Mouse (Mus musculus) CH12.LX (cell line): ENCODE measurements around the gene Dusp19. TPM values are rescaled to one million over a fixed set of nuclear protein-coding genes. Genes with fewer than 3 reads are reported as not detected.

Experiments
- DNase-seq: peaks from one replicate; pipeline ENCODE4 v3.0.0-alpha.2; 2013; ENCODE audit errors: extremely low read depth
- H3K27ac ChIP-seq: 2 replicates; pipeline ENCODE4 v1.5.1; 2012; ENCODE audit warnings: low read depth, mild to moderate bottlenecking, control low read depth, moderate library complexity; ENCODE audit not compliant: insufficient read depth
- H3K27me3 ChIP-seq: replicated peaks from 2 replicates; pipeline ENCODE3; 2012; ENCODE audit warnings: inconsistent platforms
- H3K36me3 ChIP-seq, 2 experiments: replicated peaks in 1 of 2; 2 replicates each; pipeline versions ENCODE3 to v1.6.1; 2012; ENCODE audit warnings: inconsistent platforms in 1 of 2, low read length in 1 of 2, mild to moderate bottlenecking in 1 of 2, mixed read lengths in 1 of 2, moderate library complexity in 1 of 2; ENCODE audit not compliant: control insufficient read depth in 1 of 2, insufficient read depth in 1 of 2
- H3K4me1 ChIP-seq, 2 experiments: 2 replicates each; pipeline ENCODE4 v1.6.1; 2012; ENCODE audit warnings: inconsistent platforms in 1 of 2, moderate library complexity in 1 of 2; ENCODE audit not compliant: insufficient read depth in 2 of 2, control insufficient read depth in 1 of 2
- H3K4me2 ChIP-seq: 2 replicates; pipeline ENCODE4 v1.6.1; 2012; ENCODE audit warnings: low read depth, mild to moderate bottlenecking, control low read depth; ENCODE audit not compliant: poor library complexity, insufficient read depth, severe bottlenecking
- H3K4me3 ChIP-seq, 3 experiments: fragments of 150-350 bp in 1 of 3; sonication (generic) in 1 of 3; replicated peaks in 1 of 3; 2 replicates each; pipeline versions ENCODE3 to v1.5.1; 2011 to 2012; ENCODE audit warnings: low read depth in 2 of 3, low read length in 2 of 3, mild to moderate bottlenecking in 2 of 3, moderate library complexity in 2 of 3, control low read depth in 1 of 3, improper control_type of control experiment in 1 of 3, inconsistent platforms in 1 of 3, mixed read lengths in 1 of 3; ENCODE audit not compliant: poor library complexity in 1 of 3
- H3K79me2 ChIP-seq: replicated peaks from 2 replicates; pipeline ENCODE4 v1.6.1; 2012; ENCODE audit warnings: mild to moderate bottlenecking, moderate library complexity; ENCODE audit not compliant: control insufficient read depth, poor library complexity, insufficient read depth, severe bottlenecking; ENCODE audit errors: extremely low read depth
- H3K9ac ChIP-seq: 2 replicates; pipeline ENCODE4 v1.6.1; 2012; ENCODE audit warnings: low read depth, mild to moderate bottlenecking, control low read depth, moderate library complexity; ENCODE audit not compliant: insufficient read depth
- H3K9me3 ChIP-seq: replicated peaks from 2 replicates; pipeline ENCODE3; 2012; ENCODE audit warnings: low read length, inconsistent platforms, mixed read lengths
- CHD1 ChIP-seq: IDR thresholded peaks from 2 replicates; pipeline ENCODE4 v1.6.1; 2012; ENCODE audit warnings: low read depth, low read length, improper control_type of control experiment, inconsistent platforms
- CHD2 ChIP-seq: IDR thresholded peaks from 2 replicates; pipeline ENCODE4 v1.6.1; 2011; ENCODE audit warnings: low read length, improper control_type of control experiment
- ELF1 ChIP-seq: IDR thresholded peaks from 2 replicates; pipeline ENCODE4 v1.6.1; 2014; ENCODE audit warnings: low read depth, mild to moderate bottlenecking, inconsistent platforms, low read length, improper control_type of control experiment
- EP300 ChIP-seq: IDR thresholded peaks from 2 replicates; pipeline ENCODE4 v1.6.1; 2011; ENCODE audit warnings: low read length, improper control_type of control experiment
- GABPA ChIP-seq: IDR thresholded peaks from 2 replicates; pipeline ENCODE4 v1.6.1; 2012; ENCODE audit warnings: low read depth, low read length, improper control_type of control experiment, inconsistent platforms; ENCODE audit not compliant: insufficient replicate concordance
- HCFC1 ChIP-seq: IDR thresholded peaks from 2 replicates; pipeline ENCODE4 v1.6.1; 2012; ENCODE audit warnings: low read depth, mild to moderate bottlenecking, inconsistent platforms, low read length, improper control_type of control experiment
- JUN ChIP-seq: IDR thresholded peaks from 2 replicates; pipeline ENCODE4 v1.6.1; 2011; ENCODE audit warnings: low read depth, mild to moderate bottlenecking, low read length, improper control_type of control experiment, moderate library complexity; ENCODE audit not compliant: insufficient read depth
- MAZ ChIP-seq: IDR thresholded peaks from 2 replicates; pipeline ENCODE4 v1.6.1; 2012; ENCODE audit warnings: low read depth, mild to moderate bottlenecking, inconsistent platforms, low read length, improper control_type of control experiment, moderate library complexity
- MXI1 ChIP-seq: IDR thresholded peaks from 2 replicates; pipeline ENCODE4 v1.6.1; 2011; ENCODE audit warnings: mild to moderate bottlenecking, low read depth, low read length, improper control_type of control experiment
- MYC ChIP-seq: IDR thresholded peaks from 2 replicates; pipeline ENCODE4 v1.6.1; 2011; ENCODE audit warnings: low read depth, mild to moderate bottlenecking, improper control_type of control experiment, low read length
- NELFE ChIP-seq: IDR thresholded peaks from 2 replicates; pipeline ENCODE4 v1.6.1; 2011; ENCODE audit warnings: low read depth, low read length, improper control_type of control experiment
- PAX5 ChIP-seq: IDR thresholded peaks from 2 replicates; pipeline ENCODE4 v1.6.1; 2012; ENCODE audit warnings: low read length, inconsistent platforms, mixed read lengths
- RAD21 ChIP-seq: IDR thresholded peaks from 2 replicates; pipeline ENCODE4 v1.6.1; 2011; ENCODE audit warnings: low read depth, mild to moderate bottlenecking, low read length, improper control_type of control experiment, moderate library complexity
- RCOR1 ChIP-seq: conservative IDR thresholded peaks from 2 replicates; pipeline ENCODE4 v1.6.1; 2012; ENCODE audit warnings: low read depth, mild to moderate bottlenecking, inconsistent platforms, low read length, improper control_type of control experiment
- UBTF ChIP-seq: IDR thresholded peaks from 2 replicates; pipeline ENCODE4 v1.6.1; 2012; ENCODE audit warnings: low read depth, mild to moderate bottlenecking, inconsistent platforms, low read length, improper control_type of control experiment, moderate library complexity
- USF1 ChIP-seq: IDR thresholded peaks from 2 replicates; pipeline ENCODE4 v1.6.1; 2014; ENCODE audit warnings: low read depth, mild to moderate bottlenecking, inconsistent platforms, low read length, improper control_type of control experiment
- USF2 ChIP-seq: conservative IDR thresholded peaks from 2 replicates; pipeline ENCODE4 v1.6.1; 2011; ENCODE audit warnings: low read depth, low read length, improper control_type of control experiment
- ZC3H11A ChIP-seq: IDR thresholded peaks from 2 replicates; pipeline ENCODE4 v1.6.1; 2012; ENCODE audit warnings: low read depth, mild to moderate bottlenecking, inconsistent platforms, low read length, improper control_type of control experiment
- ZMIZ1 ChIP-seq: IDR thresholded peaks from 2 replicates; pipeline ENCODE4 v1.6.1; 2012; ENCODE audit warnings: low read depth, mild to moderate bottlenecking, inconsistent platforms, low read length, improper control_type of control experiment
- ZNF384 ChIP-seq: IDR thresholded peaks from 2 replicates; pipeline ENCODE4 v1.6.1; 2012; ENCODE audit warnings: low read depth, low read length, improper control_type of control experiment, inconsistent platforms
- dilution Hi-C: fragments of 300-500 bp; cut with MboI; formaldehyde crosslinking; loops from 2 replicates; pipeline ENCODE4 v1.14.3; 2020; ENCODE audit warnings: low sequenced_read_pairs; ENCODE audit not compliant: extremely low pct_unique_long_range_greater_than_20kb, extremely low pct_ligation_motif_present
- in situ Hi-C: fragments of 300-500 bp; cut with MboI; formaldehyde crosslinking; loops from 3 replicates; pipeline ENCODE4 v1.14.3; 2019; ENCODE audit warnings: low sequenced_read_pairs, low pct_ligation_motif_present, low pct_unique_long_range_greater_than_20kb, mixed read lengths
- polyA plus RNA-seq: library from polyadenylated mRNA; unstranded; fragments of >175 nt; gene quantifications from 2 replicates; pipeline ENCODE4 v1.2.1, GENCODE M21; 2012; ENCODE audit warnings: low read depth; ENCODE audit not compliant: insufficient read length
- total RNA-seq, 2 experiments: library from RNA; depleted of rRNA; stranded (reverse); fragments of 300-350 nt in 1 of 2; fragments of >200 nt in 1 of 2; gene quantifications; 2 replicates each; pipeline ENCODE4 v1.2.3; 2012 to 2014

The Dusp19 gene
- total and polyA plus RNA-seq, 3 experiments, result 19.0 to 27.3 (median 23.1) TPM

DNA sequence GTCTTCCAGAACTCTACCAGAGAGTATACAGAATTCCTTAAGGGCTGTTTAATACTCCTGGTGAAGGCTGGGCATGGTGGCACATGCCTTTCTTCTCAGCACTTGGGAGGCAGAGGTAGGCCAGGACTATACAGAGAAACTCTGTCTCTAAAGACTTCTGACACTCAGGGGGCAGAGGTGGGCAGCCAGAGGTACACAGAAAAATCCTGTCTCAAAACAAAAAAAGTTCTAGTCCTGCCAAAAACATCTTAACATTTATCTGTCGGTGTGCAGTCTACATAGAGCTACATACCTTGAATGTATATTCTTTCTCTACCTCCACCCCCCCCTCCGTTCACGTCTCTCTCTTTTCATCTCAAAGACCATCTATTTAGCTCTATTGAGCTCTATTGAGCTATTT is 34.5 kb upstream of the Dusp19 start:
- Histone ChIP-seq H3K4me1 (peaks cover 2 to 16% of the 10 kb centered on the region in 2 experiments; a peak in 3 of 4 replicates), H3K9ac (no peak overlapping the region), H3K4me3 (no peak overlapping the region), H3K4me2 (no peak overlapping the region), H3K79me2 (no peaks in the 10 kb centered on the region), H3K27me3 (peaks cover 57% of the 10 kb centered on the region), H3K36me3 (no peaks in the 10 kb centered on the region), H3K27ac (no peak overlapping the region), H3K9me3 (peaks cover 14% of the 10 kb centered on the region)
- DNase-seq, result no peak
- in situ Hi-C loops, result no loop called here
- dilution Hi-C loops, result no loop called here
- TF ChIP-seq ELF1 (no peak), MAZ (no peak), CHD1 (no peak), USF2 (no peak), MYC (no peak), HCFC1 (no peak), RAD21 (no peak), PAX5 (no peak)
- TF ChIP-seq, all 38 proteins: peak for 0

DNA sequence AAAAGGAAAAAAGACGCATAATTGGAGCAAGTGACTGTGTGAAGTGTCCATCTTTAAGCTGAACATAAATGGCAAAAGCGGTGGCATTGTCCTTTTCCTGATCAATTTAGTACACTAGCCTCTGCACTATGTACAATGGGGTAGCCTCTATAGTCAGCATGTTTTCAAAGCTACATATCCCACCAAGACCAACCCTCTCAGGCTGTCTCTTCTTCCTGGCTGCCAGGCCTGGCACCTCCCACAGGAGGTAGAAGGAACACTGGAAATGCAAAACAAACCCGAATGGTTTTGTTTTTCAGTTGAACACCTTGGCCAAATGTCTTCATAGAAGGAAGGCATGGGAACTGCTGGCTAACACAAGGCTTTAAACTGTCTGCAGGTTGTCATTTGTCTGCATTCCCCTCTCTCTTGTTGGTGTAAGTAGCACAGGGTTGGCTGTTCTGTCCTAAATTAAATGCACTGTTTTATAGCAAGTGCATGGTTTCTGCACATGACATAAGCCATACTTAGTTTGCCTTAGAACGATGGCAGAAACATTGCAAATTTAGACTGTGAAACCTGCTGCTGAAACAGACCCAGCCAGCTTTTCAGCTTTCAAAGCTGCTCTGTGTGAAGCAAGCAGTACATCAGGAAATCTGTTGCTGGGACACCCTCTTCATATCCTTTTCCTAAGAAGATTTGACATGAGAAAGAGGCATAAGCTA is 22.5 kb upstream of the Dusp19 start:
- H3K9me3 ChIP-seq, result no peaks in the 10 kb centered on the region
- in situ Hi-C loops, result no loop called here
- no peak overlapping the region for H3K27ac ChIP-seq
- no peak overlapping the region for H3K4me2 ChIP-seq
- no peak for TF ChIP-seq ZNF384
- no peak for TF ChIP-seq ZC3H11A
- TF ChIP-seq CHD2, result no peak
- no peak for TF ChIP-seq JUN
- no peak for TF ChIP-seq PAX5
- TF ChIP-seq MXI1, result no peak
- TF ChIP-seq ZMIZ1, result no peak
- TF ChIP-seq UBTF, result no peak
- no peak for TF ChIP-seq EP300
- no peak for TF ChIP-seq ELF1
- no peak for TF ChIP-seq RCOR1
- no peak for TF ChIP-seq GABPA
- TF ChIP-seq USF1, result no peak
- no peak for TF ChIP-seq NELFE
- no peak for DNase-seq
- H3K79me2 ChIP-seq, result no peaks in the 10 kb centered on the region
- H3K36me3 ChIP-seq, result no peaks in the 10 kb centered on the region
- no peak overlapping the region for H3K9ac ChIP-seq
- H3K27me3 ChIP-seq, result peaks cover 8% of the 10 kb centered on the region
- H3K4me1 ChIP-seq, result no peaks in the 10 kb centered on the region
- dilution Hi-C loops, result no loop called here
- no peak overlapping the region for H3K4me3 ChIP-seq
